Comparison of ENCODE assay signal across 9 mouse cellular contexts in the genomic region with DNA sequence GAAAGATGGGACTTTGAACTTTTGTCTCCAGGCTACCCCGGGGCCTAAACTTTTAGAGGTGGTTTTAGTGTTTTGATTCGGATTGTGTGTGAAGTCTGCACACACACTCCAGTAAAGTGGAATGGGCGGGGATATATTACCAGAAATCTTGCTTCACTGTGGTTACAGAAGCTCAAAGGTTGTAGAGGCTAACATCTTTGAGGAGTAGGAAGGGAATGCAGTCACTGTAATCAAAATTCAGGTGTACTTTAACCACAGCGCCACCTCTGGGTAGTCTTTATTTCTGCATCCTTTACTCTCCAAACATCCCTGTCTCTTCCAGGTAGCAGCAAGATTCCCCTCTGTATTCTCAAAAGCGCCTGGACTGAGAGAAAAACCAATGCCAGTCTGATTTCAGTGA. TPM values are rescaled to one million over a fixed set of nuclear protein-coding genes. Genes with fewer than 3 reads are reported as not detected.
DNase-seq lines count a peak whose midpoint lies in the region; ATAC-seq and TF ChIP-seq lines count a peak whose summit lies in the region.
"Had no signal": no experiment of that assay in that cellular context is flagged by ENCODE, and none has a peak within 500 bp of the region (broad histone marks: within the 10 kb centered on the region; RNA-seq: fewer than 3 reads in every experiment).

No protein-coding gene starts in this region.

- peaks cover 5% of the 10 kb centered on the region; the same call in 1 of the 2 replicates for H3K4me1 ChIP-seq in forebrain, embryonic 14.5 days (ENCODE audit: control insufficient read depth, insufficient read depth, low read length)
- H3K4me1 ChIP-seq in forebrain, embryonic 10.5 days = peaks cover 21% of the 10 kb centered on the region
- H3K4me1 ChIP-seq in midbrain, embryonic 14.5 days (ENCODE audit: control insufficient read depth, insufficient read depth, low read length) = 0 out of 2 replicates have a peak, but pooled peaks cover 4% of the 10 kb centered on the region
- peaks cover 14% of the 10 kb centered on the region; the same call in 1 of the 2 replicates for H3K4me1 ChIP-seq in midbrain, embryonic 15.5 days
- H3K4me1 ChIP-seq in heart, postnatal 0 days (ENCODE audit: control insufficient read depth, insufficient read depth) = peaks cover 4% of the 10 kb centered on the region

- no peak for TF ChIP-seq POLR2A in brain, embryonic 14.5 days (IDR thresholded peaks at IDR 0.05; ENCODE audit: borderline replicate concordance, extremely low read depth, insufficient read depth, insufficient read length, poor library complexity, severe bottlenecking)

- H3K27ac ChIP-seq in forebrain, embryonic 14.5 days (ENCODE audit: low read depth, low read length) = no peak overlapping the region
- no peak overlapping the region for H3K27ac ChIP-seq in forebrain, embryonic 10.5 days
- no peak overlapping the region for H3K27ac ChIP-seq in midbrain, embryonic 14.5 days (replicated peaks; ENCODE audit: low read depth, low read length)
- H3K27ac ChIP-seq in midbrain, embryonic 15.5 days = no peak overlapping the region
- no peak overlapping the region for H3K27ac ChIP-seq in heart, postnatal 0 days (ENCODE audit: low read depth)

- no peaks in the 10 kb centered on the region for H3K9me3 ChIP-seq in forebrain, embryonic 14.5 days (replicated peaks; ENCODE audit: control insufficient read depth, low read length)
- no peaks in the 10 kb centered on the region for H3K9me3 ChIP-seq in forebrain, embryonic 10.5 days
- H3K9me3 ChIP-seq in midbrain, embryonic 14.5 days (ENCODE audit: control insufficient read depth, low read length) = no peaks in the 10 kb centered on the region
- H3K9me3 ChIP-seq in midbrain, embryonic 15.5 days = no peaks in the 10 kb centered on the region
- no peaks in the 10 kb centered on the region for H3K9me3 ChIP-seq in heart, postnatal 0 days (replicated peaks; ENCODE audit: control insufficient read depth, low read length)

- H3K4me2 ChIP-seq in forebrain, embryonic 14.5 days (ENCODE audit: low read length) = no peak overlapping the region
- no peak overlapping the region for H3K4me2 ChIP-seq in midbrain, embryonic 14.5 days (ENCODE audit: low read length)
- no peak overlapping the region for H3K4me2 ChIP-seq in midbrain, embryonic 15.5 days
- H3K4me2 ChIP-seq in heart, postnatal 0 days (ENCODE audit: low read depth, low read length) = no peak overlapping the region

- DNase-seq in forebrain, embryonic 14.5 days (ENCODE audit: low spot score) = peak; percentile 73
- no peak for DNase-seq in forebrain, embryonic 10.5 days (ENCODE audit: extremely low spot score, low spot score)
- peak; percentile 84 for DNase-seq in midbrain, embryonic 14.5 days
- peak; percentile 80 for DNase-seq in brain, embryonic 14.5 days (ENCODE audit: low read depth)
- DNase-seq in heart, postnatal 0 days (ENCODE audit: low spot score) = peak; percentile 60
- peak; percentile 68 for DNase-seq in lung, postnatal 10 days
- peak; percentile 77 for DNase-seq in thymus, postnatal 14 days

- TF ChIP-seq EP300 in heart, postnatal 0 days (IDR thresholded peaks at IDR 0.05; ENCODE audit: low read depth) = no peak

- H3K4me3 ChIP-seq in forebrain, embryonic 14.5 days (ENCODE audit: low read depth, low read length) = no peak overlapping the region
- H3K4me3 ChIP-seq in forebrain, embryonic 10.5 days = no peak overlapping the region
- no peak overlapping the region for H3K4me3 ChIP-seq in midbrain, embryonic 14.5 days (replicated peaks; ENCODE audit: low read depth, low read length)
- H3K4me3 ChIP-seq in midbrain, embryonic 15.5 days = no peak overlapping the region
- H3K4me3 ChIP-seq in heart, postnatal 0 days (ENCODE audit: low read depth, low read length) = no peak overlapping the region
- H3K4me3 ChIP-seq: myocyte had no signal

- peak; percentile 64 for TF ChIP-seq CTCF in brain, embryonic 14.5 days (IDR thresholded peaks at IDR 0.05; ENCODE audit: borderline replicate concordance, extremely low read depth, insufficient read depth, insufficient read length)
- TF ChIP-seq CTCF in heart, postnatal 0 days (IDR thresholded peaks at IDR 0.05; ENCODE audit: low read depth) = peak; percentile 70

- no peak for ATAC-seq in forebrain, embryonic 14.5 days
- no peak for ATAC-seq in midbrain, embryonic 14.5 days (ENCODE audit: low FRiP score, low TSS enrichment)
- ATAC-seq in midbrain, embryonic 15.5 days (replicated peaks) = no peak
- ATAC-seq in heart, postnatal 0 days (ENCODE audit: insufficient read depth, low read depth) = no peak

- WGBS in forebrain, embryonic 14.5 days = 43% methylated on average over 5 of the region's 5 CpGs
- WGBS in forebrain, embryonic 10.5 days = 36% methylated on average over 5 of the region's 5 CpGs
- 44% methylated on average over 5 of the region's 5 CpGs for WGBS in midbrain, embryonic 14.5 days
- WGBS in midbrain, embryonic 15.5 days = 43% methylated on average over 5 of the region's 5 CpGs
- WGBS in heart, postnatal 0 days = 55% methylated on average over 5 of the region's 5 CpGs

- H3K27me3 ChIP-seq in forebrain, embryonic 14.5 days (replicated peaks; ENCODE audit: control insufficient read depth, insufficient read depth, low read length) = no peaks in the 10 kb centered on the region; the same call in 1 of the 2 replicates
- H3K27me3 ChIP-seq in forebrain, embryonic 10.5 days (ENCODE audit: poor library complexity, severe bottlenecking) = peaks cover 27% of the 10 kb centered on the region
- H3K27me3 ChIP-seq in midbrain, embryonic 14.5 days (ENCODE audit: control insufficient read depth, insufficient read depth, low read length) = no peaks in the 10 kb centered on the region
- H3K27me3 ChIP-seq in midbrain, embryonic 15.5 days (replicated peaks) = no peaks in the 10 kb centered on the region
- no peaks in the 10 kb centered on the region for H3K27me3 ChIP-seq in heart, postnatal 0 days (ENCODE audit: control insufficient read depth, insufficient read depth, low read length)

- H3K9ac ChIP-seq in forebrain, embryonic 14.5 days (ENCODE audit: low read length) = no peak overlapping the region
- no peak overlapping the region for H3K9ac ChIP-seq in midbrain, embryonic 14.5 days (replicated peaks; ENCODE audit: low read length)
- no peak overlapping the region for H3K9ac ChIP-seq in midbrain, embryonic 15.5 days
- no peak overlapping the region for H3K9ac ChIP-seq in heart, postnatal 0 days (replicated peaks; ENCODE audit: low read depth, low read length)

- H3K36me3 ChIP-seq in forebrain, embryonic 14.5 days (ENCODE audit: control insufficient read depth, insufficient read depth, low read length) = no peaks in the 10 kb centered on the region
- H3K36me3 ChIP-seq in forebrain, embryonic 10.5 days (replicated peaks) = no peaks in the 10 kb centered on the region
- H3K36me3 ChIP-seq in midbrain, embryonic 14.5 days (ENCODE audit: control insufficient read depth, insufficient read depth, low read length) = no peaks in the 10 kb centered on the region
- H3K36me3 ChIP-seq in midbrain, embryonic 15.5 days (replicated peaks) = no peaks in the 10 kb centered on the region
- no peaks in the 10 kb centered on the region for H3K36me3 ChIP-seq in heart, postnatal 0 days (replicated peaks; ENCODE audit: control insufficient read depth, insufficient read depth, low read length)

RNA-seq across cellular contexts. Expression of gene Lmo4, which starts 2.5 kb away (rescaled TPM):
- 114 and 123 TPM in 2 replicates for polyA plus RNA-seq in forebrain, embryonic 14.5 days (2014; fragmentation: Nextera tagmentation; extraction: Ambion mirVana)
- 31.6 and 36.2 TPM in 2 replicates for polyA plus RNA-seq in forebrain, embryonic 10.5 days (2016; fragmentation: Nextera tagmentation; extraction: Ambion mirVana)
- polyA plus RNA-seq in midbrain, embryonic 14.5 days (2014; fragmentation: Nextera tagmentation; extraction: Ambion mirVana) = 67.5 and 87.9 TPM in 2 replicates
- polyA plus RNA-seq in midbrain, embryonic 15.5 days (2015; fragmentation: Nextera tagmentation; extraction: Ambion mirVana) = 75.9 and 76.1 TPM in 2 replicates
- polyA plus RNA-seq in brain, embryonic 14.5 days (2012; rRNA removed) = 155 and 177 TPM in 2 replicates
- total RNA-seq in heart, postnatal 0 days (2014; rRNA removed; ENCODE audit: low replicate concordance) = 61.9 and 65.8 TPM in 2 replicates
- polyA plus RNA-seq in heart, postnatal 0 days (2015; fragmentation: Nextera tagmentation; extraction: Ambion mirVana) = 34.7 and 38.9 TPM in 2 replicates
